Mouse (Mus musculus) myocyte (in vitro differentiated cells): ENCODE data around the gene Bloc1s4.

Experiments
- MAX ChIP-seq: IDR thresholded peaks from one replicate; pipeline ENCODE4 v1.6.1; 2011; ENCODE audit warnings: low read depth, mild to moderate bottlenecking, control low read depth
- POLR2A ChIP-seq: IDR thresholded peaks from one replicate; pipeline ENCODE4 v1.6.1; 2011; ENCODE audit warnings: low read depth, mild to moderate bottlenecking, control low read depth, moderate library complexity; ENCODE audit not compliant: insufficient read length
- REST ChIP-seq: IDR thresholded peaks from one replicate; pipeline ENCODE4 v1.6.1; 2011; ENCODE audit warnings: mild to moderate bottlenecking, control low read depth, moderate library complexity; ENCODE audit not compliant: insufficient read depth, insufficient read length
- USF1 ChIP-seq: IDR thresholded peaks from one replicate; pipeline ENCODE4 v1.6.1; 2011; ENCODE audit warnings: low read depth, mild to moderate bottlenecking, control low read depth, moderate library complexity

GRCm38 (mm10) chr5:36748536-36749061 is at the start of gene Bloc1s4:
- TF ChIP-seq USF1 (no peak), MAX (no peak), POLR2A (peak; percentile 70), REST (no peak)
